Mouse (Mus musculus): ENCODE results near the gene Ube2g2.

GRCm38 (mm10) chr10:77643160-77643559, 21.1 kb downstream of the Ube2g2 start:
- TF ChIP-seq CTCF (IDR thresholded peaks at IDR 0.05): no peak
- TF ChIP-seq EP300 (IDR thresholded peaks at IDR 0.05): no peak

Measured in lung, postnatal 0 days (tissue).